8 mouse cellular contexts compared by ENCODE assay signal in genomic region chr16:10786288-10786687, GRCm38 (mm10). TPM values are rescaled to one million over a fixed set of nuclear protein-coding genes. Genes with fewer than 3 reads are reported as not detected.
A peak's percentile ranks its signal among the peaks of the same experiment; 100 is the strongest.
DNase-seq lines count a peak whose midpoint lies in the region; ATAC-seq and TF ChIP-seq lines count a peak whose summit lies in the region.

No protein-coding gene starts in this region.

- H3K27ac ChIP-seq in forebrain, embryonic 15.5 days (replicated peaks), result peak overlapping the region; percentile 84

- H3K4me2 ChIP-seq in forebrain, embryonic 15.5 days (replicated peaks), result peak overlapping the region; percentile 98

- H3K4me1 ChIP-seq in G1E (ENCODE audit: insufficient read depth, low read depth, low read length), result peaks cover 78% of the 10 kb centered on the region
- peaks cover 19% of the 10 kb centered on the region for H3K4me1 ChIP-seq in forebrain, embryonic 15.5 days
- H3K4me1 ChIP-seq in lung, adult 2 months (ENCODE audit: control insufficient read depth, insufficient read depth, low read length), result peaks cover 2% of the 10 kb centered on the region

- WGBS in forebrain, embryonic 15.5 days, result 3% methylated on average over 9 of the region's 9 CpGs
- under 1% methylated on average over 9 of the region's 9 CpGs for WGBS in lung, adult 2 months

- peaks cover 7% of the 10 kb centered on the region for H3K9me3 ChIP-seq in G1E (replicated peaks)
- no peaks in the 10 kb centered on the region for H3K9me3 ChIP-seq in forebrain, embryonic 15.5 days

- peak overlapping the region; percentile 84 for H3K4me3 ChIP-seq in G1E (ENCODE audit: low read depth, low read length)
- H3K4me3 ChIP-seq in forebrain, embryonic 15.5 days, result peak overlapping the region; percentile 75
- peak overlapping the region; percentile 96 for H3K4me3 ChIP-seq in lung, adult 2 months (replicated peaks; ENCODE audit: extremely low read depth, low read depth, low read length)

- TF ChIP-seq POLR2A in lung, adult 2 months (IDR thresholded peaks at IDR 0.05; ENCODE audit: borderline replicate concordance, extremely low read depth, low read depth, low read length), result peak; percentile 13; the same call in 1 of the 2 replicates

- H3K9ac ChIP-seq in forebrain, embryonic 15.5 days (replicated peaks), result peak overlapping the region; percentile 63

- peak; percentile 76 for DNase-seq in G1E (ENCODE audit: low spot score)
- DNase-seq in cerebellum, adult 11-12 months, result peak; percentile 83
- peak; percentile 60 for DNase-seq in heart, postnatal 25 days (ENCODE audit: low spot score)
- peak; percentile 70 to 91 for DNase-seq in layer of hippocampus, adult 18-20 months (ENCODE audit: low spot score in 2 of 2)
- peak; percentile 69 for DNase-seq in lung, adult 2 months
- peak; percentile 75 to 88 for DNase-seq in thymus, adult 18-20 months

- peak; percentile 62 for TF ChIP-seq CTCF in G1E (IDR thresholded peaks at IDR 0.05; ENCODE audit: low read depth, low read length)
- TF ChIP-seq CTCF in lung, adult 2 months (IDR thresholded peaks at IDR 0.05; ENCODE audit: insufficient read depth, low read length), result peak; percentile 91

- peaks cover 32% of the 10 kb centered on the region for H3K36me3 ChIP-seq in G1E (replicated peaks)
- H3K36me3 ChIP-seq in forebrain, embryonic 15.5 days, result no peaks in the 10 kb centered on the region

- intact Hi-C loops in heart, postnatal 25 days (cut with DNase I), result loop anchor here (1.0 to 5.0 kb wide), 4 partner anchors 61 to 215 kb away; no protein-coding TSS in a partner anchor

- H3K27me3 ChIP-seq in G1E (ENCODE audit: insufficient read depth, low read length), result peaks cover 23% of the 10 kb centered on the region
- peaks cover 15% of the 10 kb centered on the region; the same call in 1 of the 2 replicates for H3K27me3 ChIP-seq in forebrain, embryonic 15.5 days

- peak; percentile 35; the same call in 1 of the 2 replicates for ATAC-seq in G1E (ENCODE audit: extremely low read depth, insufficient number of reproducible peaks, low FRiP score, poor library complexity, severe bottlenecking)
- peak; percentile 44 for ATAC-seq in forebrain, embryonic 15.5 days (replicated peaks)
- ATAC-seq in neutrophil, adult 5-6 weeks (ENCODE audit: extremely low read depth, insufficient number of reproducible peaks, low FRiP score, poor library complexity, severe bottlenecking), result peak; percentile 76

RNA-seq across cellular contexts. Expression of gene Socs1, which starts 1.0 kb away (rescaled TPM):
- total RNA-seq in G1E (2014; fragmentation: Nextera tagmentation), result 1.6 and 1.7 TPM in 2 replicates
- 6.2 and 7.7 TPM in 2 replicates for total RNA-seq in G1E (2017)
- polyA plus RNA-seq in G1E (2012), result 13.0 and 18.9 TPM in 2 replicates
- 1.7 and 2.1 TPM in 2 replicates for polyA plus RNA-seq in forebrain, embryonic 15.5 days (2015; fragmentation: Nextera tagmentation; extraction: Ambion mirVana)
- total RNA-seq in heart, postnatal 25 days (2021), result under 1 TPM; 0.45 to 0.62 TPM
- under 1 TPM; 0.71 to 0.82 TPM for total RNA-seq in layer of hippocampus, adult 18-20 months (2021)
- 8.8 and 11.6 TPM in 2 replicates for polyA plus RNA-seq in lung, adult 2 months (2012; rRNA removed)
- 3.5 and 3.7 TPM in 2 replicates for total RNA-seq in neutrophil, adult 5-6 weeks (2017)

RNA-seq across cellular contexts. Expression of gene Tnp2, which starts 2.2 kb away (rescaled TPM):
- total RNA-seq in G1E (2014; fragmentation: Nextera tagmentation) (not detected in 2 replicates), G1E (2017) (not detected in 2 replicates)
- not detected in 2 replicates for polyA plus RNA-seq in G1E (2012)
- polyA plus RNA-seq in forebrain, embryonic 15.5 days (2015; fragmentation: Nextera tagmentation; extraction: Ambion mirVana), result not detected in 2 replicates
- total RNA-seq in heart, postnatal 25 days (2021), result not detected
- total RNA-seq in layer of hippocampus, adult 18-20 months (2021), result not detected
- polyA plus RNA-seq in lung, adult 2 months (2012; rRNA removed), result 0.82 and 2.7 TPM in 2 replicates
- not detected in 2 replicates for total RNA-seq in neutrophil, adult 5-6 weeks (2017)

RNA-seq across cellular contexts. Expression of gene Prm3, which starts 4.4 kb away (rescaled TPM):
- total RNA-seq in G1E (2014; fragmentation: Nextera tagmentation) (not detected in 2 replicates), G1E (2017) (not detected in 2 replicates)
- polyA plus RNA-seq in G1E (2012), result not detected in 2 replicates
- not detected in 2 replicates for polyA plus RNA-seq in forebrain, embryonic 15.5 days (2015; fragmentation: Nextera tagmentation; extraction: Ambion mirVana)
- not detected for total RNA-seq in heart, postnatal 25 days (2021)
- total RNA-seq in layer of hippocampus, adult 18-20 months (2021), result not detected
- polyA plus RNA-seq in lung, adult 2 months (2012; rRNA removed), result not detected in 2 replicates
- not detected in 2 replicates for total RNA-seq in neutrophil, adult 5-6 weeks (2017)

RNA-seq across cellular contexts. Expression of gene Prm2, which starts 9.6 kb away (rescaled TPM):
- total RNA-seq in G1E (2014; fragmentation: Nextera tagmentation), result not detected in 2 replicates
- 0.49 TPM in 1 of 2 replicates, not detected in the other for total RNA-seq in G1E (2017)
- polyA plus RNA-seq in G1E (2012), result not detected in 2 replicates
- not detected in 2 replicates for polyA plus RNA-seq in forebrain, embryonic 15.5 days (2015; fragmentation: Nextera tagmentation; extraction: Ambion mirVana)
- total RNA-seq in heart, postnatal 25 days (2021), result not detected
- not detected for total RNA-seq in layer of hippocampus, adult 18-20 months (2021)
- 0.83 and 1.8 TPM in 2 replicates for polyA plus RNA-seq in lung, adult 2 months (2012; rRNA removed)
- total RNA-seq in neutrophil, adult 5-6 weeks (2017), result not detected in 2 replicates

RNA-seq across cellular contexts. Expression of gene Prm1, which starts 19.4 kb away (rescaled TPM):
- total RNA-seq in G1E (2014; fragmentation: Nextera tagmentation), result not detected in 2 replicates
- not detected in 2 replicates for total RNA-seq in G1E (2017)
- not detected in 2 replicates for polyA plus RNA-seq in G1E (2012)
- not detected in 2 replicates for polyA plus RNA-seq in forebrain, embryonic 15.5 days (2015; fragmentation: Nextera tagmentation; extraction: Ambion mirVana)
- not detected for total RNA-seq in heart, postnatal 25 days (2021)
- not detected for total RNA-seq in layer of hippocampus, adult 18-20 months (2021)
- 0.36 and 1.8 TPM in 2 replicates for polyA plus RNA-seq in lung, adult 2 months (2012; rRNA removed)
- not detected in 2 replicates for total RNA-seq in neutrophil, adult 5-6 weeks (2017)

Comparison
In these comparisons a context has a peak if more than half of its experiments do, and no peak if none do; other contexts are left out.
1. Peak in every context shown above with its lines: DNase-seq, ATAC-seq, H3K4me3 ChIP-seq and H3K27ac ChIP-seq.